Mouse (Mus musculus): Measurements from ENCODE around the gene Dleu7.

Dleu7 gene

GRCm38 (mm10) chr14:62282974-62283373 is 9.9 kb downstream of the Dleu7 start:
- no peak for DNase-seq (ENCODE audit: low spot score)

- no peak for DNase-seq (ENCODE audit: low spot score)
Measured at GRCm38 (mm10) chr14:62273604-62274003, 19.2 kb downstream of the Dleu7 start.

GRCm38 (mm10) chr14:62270698-62271396 is 22.0 kb downstream of the Dleu7 start:
- DNase-seq (ENCODE audit: low spot score): no peak

GRCm38 (mm10) chr14:62258978-62259536 is 33.8 kb downstream of the Dleu7 start:
- DNase-seq (ENCODE audit: low spot score): no peak

GRCm38 (mm10) chr14:62258125-62258524 is 34.7 kb downstream of the Dleu7 start:
- DNase-seq (ENCODE audit: low spot score): no peak

GRCm38 (mm10) chr14:62256066-62256465 is 36.8 kb downstream of the Dleu7 start:
- DNase-seq (ENCODE audit: low spot score): no peak

- no peak for DNase-seq (ENCODE audit: low spot score)
Measured at GRCm38 (mm10) chr14:62254371-62254770, 38.5 kb downstream of the Dleu7 start.

GRCm38 (mm10) chr14:62251999-62252398 is 40.8 kb downstream of the Dleu7 start:
- DNase-seq (ENCODE audit: low spot score): peak; percentile 65

- no peak for DNase-seq (ENCODE audit: low spot score)
Measured at GRCm38 (mm10) chr14:62250046-62250445, 42.8 kb downstream of the Dleu7 start.

- DNase-seq (ENCODE audit: low spot score): no peak
Measured at GRCm38 (mm10) chr14:62249251-62249650, 43.6 kb downstream of the Dleu7 start.

GRCm38 (mm10) chr14:62248796-62249195 is 44.1 kb downstream of the Dleu7 start:
- no peak for DNase-seq (ENCODE audit: low spot score)

GRCm38 (mm10) chr14:62248345-62248744 is 44.5 kb downstream of the Dleu7 start:
- DNase-seq (ENCODE audit: low spot score): no peak

- DNase-seq (ENCODE audit: low spot score): no peak
Measured at GRCm38 (mm10) chr14:62245557-62245956, 47.3 kb downstream of the Dleu7 start.

- DNase-seq (ENCODE audit: low spot score): no peak
Measured at GRCm38 (mm10) chr14:62243530-62243929, 49.3 kb downstream of the Dleu7 start.

GRCm38 (mm10) chr14:62235969-62236368 is 56.9 kb downstream of the Dleu7 start:
- no peak for DNase-seq (ENCODE audit: low spot score)

GRCm38 (mm10) chr14:62235214-62235613 is 57.6 kb downstream of the Dleu7 start:
- DNase-seq (ENCODE audit: low spot score): no peak

- DNase-seq (ENCODE audit: low spot score): no peak
Measured at GRCm38 (mm10) chr14:62230968-62231367, 61.9 kb downstream of the Dleu7 start.

- no peak for DNase-seq (ENCODE audit: low spot score)
Measured at GRCm38 (mm10) chr14:62227101-62227500, 65.7 kb downstream of the Dleu7 start.

- peak; percentile 35 for DNase-seq (ENCODE audit: low spot score)
Measured at GRCm38 (mm10) chr14:62226576-62227047, 66.2 kb downstream of the Dleu7 start.

All from layer of hippocampus, adult 9-10 months (tissue).